Mouse (Mus musculus) hindbrain, embryonic 13.5 days (tissue): ENCODE data around the gene Gm16506. TPM values are rescaled to one million over a fixed set of nuclear protein-coding genes. Genes with fewer than 3 reads are reported as not detected.
"Not testable (repeated sequence)": the region's sequence is repeated elsewhere in the genome, so short reads cannot be mapped to it uniquely, and the experiment has no call there.

Source experiments
- ATAC-seq: fragments of 200-750 bp; cut with Nextera tagmentation; 2 replicates; pipeline ENCODE4 v1.8.0; 2017; ENCODE audit warnings: moderate TSS enrichment; ENCODE audit not compliant: low FRiP score
- H3K27ac ChIP-seq: fragments of 300-500 bp; sonication (generic); 2 replicates; pipeline ENCODE4 v1.5.1; 2015; ENCODE audit warnings: inconsistent platforms, mild to moderate bottlenecking, moderate library complexity
- H3K27me3 ChIP-seq: fragments of 300-500 bp; sonication (generic); 2 replicates; pipeline ENCODE4 v1.6.1; 2015; ENCODE audit warnings: mild to moderate bottlenecking, inconsistent platforms
- H3K36me3 ChIP-seq: fragments of 300-500 bp; sonication (generic); 2 replicates; pipeline ENCODE4 v1.6.1; 2015; ENCODE audit warnings: mild to moderate bottlenecking, inconsistent platforms
- H3K4me1 ChIP-seq: fragments of 300-500 bp; sonication (generic); replicated peaks from 2 replicates; pipeline ENCODE4 v1.6.1; 2015; ENCODE audit warnings: inconsistent platforms
- H3K4me2 ChIP-seq: fragments of 300-500 bp; sonication (generic); 2 replicates; pipeline ENCODE4 v1.6.1; 2015; ENCODE audit warnings: inconsistent platforms, mild to moderate bottlenecking, moderate library complexity
- H3K4me3 ChIP-seq: fragments of 300-500 bp; sonication (generic); 2 replicates; pipeline ENCODE4 v1.5.1; 2015; ENCODE audit warnings: mild to moderate bottlenecking, inconsistent platforms
- H3K9ac ChIP-seq: fragments of 300-500 bp; sonication (generic); 2 replicates; pipeline ENCODE4 v1.6.1; 2015; ENCODE audit warnings: mild to moderate bottlenecking, inconsistent platforms
- H3K9me3 ChIP-seq: fragments of 300-500 bp; sonication (generic); 2 replicates; pipeline ENCODE4 v1.6.1; 2016; ENCODE audit warnings: inconsistent platforms
- WGBS: fragments of 180-500 bp; shearing (Covaris S2); methylation state at CpG from one replicate; pipeline ENCODE4 v1.1.7; 2015; 5-methylcytosine and 5-hydroxymethylcytosine counted together
- polyA plus RNA-seq: library from polyadenylated mRNA; unstranded; fragments of >200 nt; fragmentation: Nextera tagmentation; extraction: Ambion mirVana; gene quantifications from 2 replicates; pipeline ENCODE4 v1.2.1, GENCODE M21; 2015

The Gm16506 gene
- not detected in 2 replicates for polyA plus RNA-seq

DNA sequence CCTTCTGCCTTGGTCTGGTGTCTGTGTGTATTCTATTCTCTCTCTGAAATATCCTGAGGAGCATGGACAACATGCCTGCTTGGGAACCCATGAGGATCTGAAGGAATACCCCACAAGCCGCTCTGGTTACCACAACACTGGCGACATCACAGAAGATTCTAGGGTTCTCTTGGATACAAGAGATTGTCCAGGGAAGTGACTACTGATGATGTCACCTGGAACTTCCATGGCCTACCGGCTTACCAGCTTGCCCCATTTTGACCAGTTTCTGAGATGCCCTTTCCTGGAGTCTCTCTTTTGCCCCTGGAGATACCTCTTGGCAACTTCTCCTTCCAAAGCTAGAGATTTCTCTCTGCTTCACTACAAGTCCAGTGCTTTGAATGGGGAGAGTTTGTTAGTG, at the start of gene Gm16506:
Gene Gm16506, minus strand, starts transcription at position 101 of the 400 bp plus-strand sequence.
- H3K36me3 ChIP-seq, H3K4me1 ChIP-seq, ATAC-seq, H3K4me2 ChIP-seq, H3K4me3 ChIP-seq, H3K27ac ChIP-seq, H3K9ac ChIP-seq, H3K27me3 ChIP-seq, H3K9me3 ChIP-seq: not testable (repeated sequence)
- WGBS, result 98% methylated on average over 2 of the region's 3 CpGs

- WGBS, result 86% methylated on average over 4 of the region's 4 CpGs
- H3K27ac ChIP-seq, H3K4me1 ChIP-seq, ATAC-seq, H3K9me3 ChIP-seq, H3K4me2 ChIP-seq, H3K4me3 ChIP-seq, H3K9ac ChIP-seq, H3K36me3 ChIP-seq, H3K27me3 ChIP-seq: not testable (repeated sequence)
Measured at GRCm38 (mm10) chr14:43747566-43747965, 20.3 kb upstream of the Gm16506 start, which contains the start of gene Gm6526. TSS of gene Gm6526 (plus strand) at chr14:43747866.

- not testable (repeated sequence) for H3K9me3 ChIP-seq, H3K9ac ChIP-seq, H3K36me3 ChIP-seq, H3K27ac ChIP-seq, ATAC-seq, H3K27me3 ChIP-seq, H3K4me2 ChIP-seq, H3K4me3 ChIP-seq, H3K4me1 ChIP-seq
- WGBS, result 91% methylated on average over 4 of the region's 4 CpGs
Measured at GRCm38 (mm10) chr14:43697621-43698020, 29.7 kb downstream of the Gm16506 start, which contains the start of gene Gm7324. TSS of gene Gm7324 (plus strand) at chr14:43697828.

DNA sequence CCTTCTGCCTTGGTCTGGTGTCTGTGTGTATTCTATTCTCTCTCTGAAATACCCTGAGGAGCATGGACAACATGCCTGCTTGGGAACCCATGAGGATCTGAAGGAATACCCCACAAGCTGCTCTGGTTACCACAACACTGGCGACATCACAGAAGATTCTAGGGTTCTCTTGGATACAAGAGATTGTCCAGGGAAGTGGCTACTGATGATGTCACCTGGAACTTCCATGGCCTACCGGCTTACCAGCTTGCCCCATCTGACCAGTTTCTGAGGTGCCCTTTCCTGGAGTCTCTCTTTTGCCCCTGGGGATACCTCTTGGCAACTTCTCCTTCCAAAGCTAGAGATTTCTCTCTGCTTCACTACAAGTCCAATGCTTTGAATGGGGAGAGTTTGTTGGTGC, 50.2 kb downstream of the Gm16506 start, which contains the start of gene Gm8165:
Gene Gm8165, minus strand, starts transcription at position 101 of the 400 bp plus-strand sequence.
- H3K9me3 ChIP-seq, H3K4me3 ChIP-seq, H3K27me3 ChIP-seq, H3K4me1 ChIP-seq, H3K36me3 ChIP-seq, H3K27ac ChIP-seq, H3K4me2 ChIP-seq, ATAC-seq, H3K9ac ChIP-seq: not testable (repeated sequence)
- WGBS, result 67% methylated on average over 1 of the region's 2 CpGs

Other genes with a start within 250 kb of the Gm16506 start
- gene Gm5799, start 183.9 kb downstream of the Gm16506 start, polyA plus RNA-seq, result not detected in 2 replicates
- gene Gm17654, start 148.3 kb downstream of the Gm16506 start, polyA plus RNA-seq, result not detected in 2 replicates
- not detected in 2 replicates for gene Gm10375, start 119.5 kb downstream of the Gm16506 start, polyA plus RNA-seq
- gene Gm8165, start 50.3 kb downstream of the Gm16506 start, polyA plus RNA-seq, result not detected in 2 replicates
- gene Gm7324, start 29.7 kb downstream of the Gm16506 start, polyA plus RNA-seq, result 0.49 and 1.1 TPM in 2 replicates
- gene Gm6526, start 20.4 kb upstream of the Gm16506 start, polyA plus RNA-seq, result not detected in 2 replicates
- gene Gm8180, start 57.3 kb upstream of the Gm16506 start, polyA plus RNA-seq, result not detected in 2 replicates
- gene Ear1, start 148.0 kb upstream of the Gm16506 start, polyA plus RNA-seq, result not detected in 2 replicates
- gene Ear10, start 196.1 kb upstream of the Gm16506 start, polyA plus RNA-seq, result not detected in 2 replicates
- gene Gm8113, start 197.9 kb upstream of the Gm16506 start, polyA plus RNA-seq, result 7.7 and 9.2 TPM in 2 replicates
- gene Ang5, start 229.6 kb upstream of the Gm16506 start, polyA plus RNA-seq, result not detected in 2 replicates